Mouse (Mus musculus) embryonic fibroblast, embryonic 13.5 days (primary cell): ENCODE results near the gene Lrmp.

ENCODE experiments used
- CTCF ChIP-seq: IDR thresholded peaks from 2 replicates; pipeline ENCODE4 v1.5.1; 2011; ENCODE audit warnings: mild to moderate bottlenecking, control low read depth, low read length, moderate library complexity, borderline replicate concordance; ENCODE audit not compliant: insufficient read depth
- POLR2A ChIP-seq: IDR thresholded peaks from 2 replicates; pipeline ENCODE4 v1.6.1; 2011; ENCODE audit warnings: low read depth, mild to moderate bottlenecking, control low read depth, low read length, moderate library complexity

DNA sequence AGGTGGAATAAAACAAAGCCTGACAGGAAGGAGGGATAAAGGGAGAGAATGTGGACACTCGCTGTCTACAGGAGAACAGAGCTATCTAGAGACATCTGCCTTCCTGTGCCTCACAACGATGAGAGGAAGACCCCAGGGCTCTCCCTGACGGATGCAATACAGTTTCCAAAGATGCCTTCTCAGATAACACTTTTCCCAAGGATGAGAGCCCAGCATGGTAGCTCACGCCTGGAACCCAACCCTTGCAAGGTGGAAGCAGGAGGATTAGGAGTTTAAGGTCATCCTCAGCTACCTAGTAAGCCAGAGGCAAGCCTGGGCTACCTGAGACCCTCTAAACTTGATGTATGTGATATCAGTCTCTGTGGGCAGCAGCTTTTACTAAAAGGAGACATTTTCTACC, 33.7 kb upstream of the Lrmp start:
- no peak for TF ChIP-seq POLR2A
- TF ChIP-seq CTCF: no peak
